Mouse (Mus musculus) CH12F3 (cell line): Measurements from ENCODE around the gene Prrt3.

ENCODE experiments used
- in situ Hi-C: fragments of 300-500 bp; cut with MboI; formaldehyde crosslinking; loops from 2 replicates; pipeline ENCODE4 v1.14.3; 2020; ENCODE audit warnings: low sequenced_read_pairs

Gene Prrt3

DNA sequence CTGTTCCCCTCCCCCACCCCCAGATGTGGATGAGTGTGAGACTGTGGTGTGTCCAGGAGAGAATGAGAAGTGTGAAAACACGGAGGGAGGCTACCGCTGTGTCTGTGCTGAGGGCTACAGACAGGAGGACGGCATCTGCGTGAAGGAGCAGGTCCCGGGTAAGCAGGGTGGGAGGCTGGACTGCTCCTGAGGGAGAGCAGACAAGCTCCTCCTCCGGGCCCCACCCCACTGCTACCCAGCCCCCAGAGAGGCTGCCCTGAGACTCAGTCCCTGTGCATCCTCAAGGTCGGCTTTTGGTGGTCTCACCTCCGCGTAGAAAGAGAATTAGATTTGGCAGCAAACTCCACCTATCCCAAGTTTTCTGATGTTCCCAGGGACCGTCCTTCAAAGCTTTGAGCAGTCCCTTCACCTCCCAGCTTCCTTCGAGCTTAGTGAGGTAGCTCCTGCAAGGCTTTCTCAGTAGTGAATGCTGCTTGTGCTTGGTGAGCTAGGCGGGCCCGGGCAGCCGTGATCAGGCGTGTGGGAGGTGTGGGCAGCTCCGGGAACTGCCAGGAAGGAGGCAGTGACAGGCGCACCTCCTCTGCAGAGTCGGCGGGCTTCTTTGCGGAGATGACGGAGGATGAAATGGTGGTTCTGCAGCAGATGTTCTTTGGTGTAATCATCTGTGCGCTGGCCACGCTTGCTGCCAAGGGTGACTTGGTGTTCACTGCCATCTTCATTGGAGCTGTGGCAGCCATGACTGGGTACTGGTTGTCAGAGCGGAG, 9.4 kb downstream of the Prrt3 start:
- in situ Hi-C loops = no loop called here

DNA sequence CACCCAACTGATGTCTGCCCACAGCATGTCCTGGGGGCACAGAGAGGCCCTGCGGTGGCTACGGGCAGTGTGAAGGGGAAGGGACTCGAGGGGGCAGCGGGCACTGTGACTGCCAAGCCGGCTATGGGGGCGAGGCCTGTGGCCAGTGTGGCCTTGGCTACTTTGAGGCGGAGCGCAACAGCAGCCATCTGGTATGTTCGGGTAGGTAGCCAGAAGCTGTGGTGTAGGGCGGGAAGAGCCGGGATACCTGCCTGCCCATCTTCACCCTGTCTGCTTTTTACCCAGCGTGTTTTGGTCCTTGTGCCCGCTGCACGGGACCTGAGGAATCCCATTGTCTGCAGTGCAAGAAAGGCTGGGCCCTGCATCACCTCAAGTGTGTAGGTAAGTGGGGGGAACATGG, 12.3 kb downstream of the Prrt3 start:
- in situ Hi-C loops = no loop called here

DNA sequence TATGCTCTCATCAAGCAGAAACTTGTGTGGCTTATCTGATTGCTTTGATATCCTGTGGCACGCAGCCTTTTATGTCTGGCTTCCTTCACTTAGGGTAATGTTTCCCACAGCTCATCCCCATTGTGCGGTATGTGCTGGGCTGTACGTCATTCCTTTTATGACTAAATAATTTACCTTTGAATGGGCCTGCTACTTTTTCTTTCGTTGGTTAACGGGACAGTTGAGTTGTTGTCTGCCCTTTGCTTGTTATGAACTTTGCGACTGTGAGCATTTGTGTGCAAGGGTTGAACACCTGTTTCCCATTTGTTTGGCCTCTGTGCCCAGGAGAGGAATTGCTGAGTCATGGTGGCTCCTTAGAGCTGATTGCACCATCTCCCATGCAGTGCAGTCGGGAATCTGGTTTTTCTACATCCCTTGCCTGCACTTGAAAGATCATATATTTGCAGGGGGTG, 14.6 kb downstream of the Prrt3 start:
- in situ Hi-C loops = no loop called here

DNA sequence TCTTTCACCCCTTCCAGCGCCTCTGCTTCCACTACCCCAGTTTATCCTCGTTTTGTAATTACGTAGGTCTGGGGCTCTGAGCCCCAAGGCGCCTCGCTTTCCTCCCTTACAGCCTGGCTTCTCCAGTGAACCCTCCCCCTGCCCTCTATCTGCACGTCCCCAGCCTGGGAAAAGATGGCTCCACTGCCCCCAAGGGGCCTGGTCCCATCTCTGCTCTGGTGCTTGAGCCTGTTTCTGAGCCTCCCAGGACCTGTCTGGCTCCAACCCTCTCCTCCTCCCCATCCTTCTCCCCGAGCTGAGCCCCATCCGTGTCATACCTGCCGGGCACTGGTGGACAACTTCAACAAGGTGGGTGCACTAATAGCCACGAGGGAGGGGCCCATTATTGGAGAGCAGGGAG, 18.0 kb downstream of the Prrt3 start:
- in situ Hi-C loops = no loop called here

DNA sequence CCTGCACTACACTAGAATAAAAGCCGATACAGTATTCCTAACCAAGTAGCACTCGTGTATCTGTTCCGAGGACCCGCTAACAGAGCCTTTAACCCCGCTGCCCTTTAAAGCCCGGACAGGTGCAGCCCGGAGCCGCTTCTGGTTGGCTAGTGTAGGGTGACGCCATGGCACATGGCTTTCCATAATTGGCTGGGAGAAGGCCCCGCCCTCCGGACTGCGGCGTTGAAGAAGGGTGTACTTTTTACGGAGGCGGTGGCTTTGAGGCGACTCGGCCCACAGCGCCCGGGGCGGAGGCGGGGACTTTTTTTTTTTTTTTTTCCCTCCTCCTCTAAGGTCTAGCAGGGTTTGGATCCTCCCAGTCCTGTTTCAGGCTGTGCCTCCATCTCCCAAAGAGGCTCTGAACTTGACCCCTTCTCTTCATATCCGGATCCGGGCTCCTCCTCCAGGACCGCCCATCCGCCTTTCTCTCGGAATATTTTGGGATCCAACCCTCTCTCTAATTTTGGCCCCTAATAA, 18.6 kb downstream of the Prrt3 start, which contains the start of gene Creld1:
Gene Creld1, plus strand, starts transcription at position 198 of the 516 bp plus-strand sequence.
- in situ Hi-C loops = no loop called here

DNA sequence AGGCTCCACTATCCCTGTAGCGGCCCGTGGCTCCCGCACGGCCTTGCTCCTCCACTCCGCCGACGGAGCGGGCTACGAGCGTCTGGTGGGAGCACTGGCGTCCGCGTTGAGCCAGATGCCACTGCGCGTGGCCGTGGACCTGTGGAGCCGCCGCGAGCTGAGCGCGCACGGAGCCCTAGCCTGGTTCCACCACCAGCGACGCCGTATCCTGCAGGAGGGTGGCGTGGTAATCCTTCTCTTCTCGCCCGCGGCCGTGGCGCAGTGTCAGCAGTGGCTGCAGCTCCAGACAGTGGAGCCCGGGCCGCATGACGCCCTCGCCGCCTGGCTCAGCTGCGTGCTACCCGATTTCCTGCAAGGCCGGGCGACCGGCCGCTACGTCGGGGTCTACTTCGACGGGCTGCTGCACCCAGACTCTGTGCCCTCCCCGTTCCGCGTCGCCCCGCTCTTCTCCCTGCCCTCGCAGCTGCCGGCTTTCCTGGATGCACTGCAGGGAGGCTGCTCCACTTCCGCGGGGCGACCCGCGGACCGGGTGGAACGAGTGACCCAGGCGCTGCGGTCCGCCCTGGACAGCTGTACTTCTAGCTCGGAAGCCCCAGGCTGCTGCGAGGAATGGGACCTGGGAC, 19.1 kb downstream of the Prrt3 start:
- in situ Hi-C loops = no loop called here

DNA sequence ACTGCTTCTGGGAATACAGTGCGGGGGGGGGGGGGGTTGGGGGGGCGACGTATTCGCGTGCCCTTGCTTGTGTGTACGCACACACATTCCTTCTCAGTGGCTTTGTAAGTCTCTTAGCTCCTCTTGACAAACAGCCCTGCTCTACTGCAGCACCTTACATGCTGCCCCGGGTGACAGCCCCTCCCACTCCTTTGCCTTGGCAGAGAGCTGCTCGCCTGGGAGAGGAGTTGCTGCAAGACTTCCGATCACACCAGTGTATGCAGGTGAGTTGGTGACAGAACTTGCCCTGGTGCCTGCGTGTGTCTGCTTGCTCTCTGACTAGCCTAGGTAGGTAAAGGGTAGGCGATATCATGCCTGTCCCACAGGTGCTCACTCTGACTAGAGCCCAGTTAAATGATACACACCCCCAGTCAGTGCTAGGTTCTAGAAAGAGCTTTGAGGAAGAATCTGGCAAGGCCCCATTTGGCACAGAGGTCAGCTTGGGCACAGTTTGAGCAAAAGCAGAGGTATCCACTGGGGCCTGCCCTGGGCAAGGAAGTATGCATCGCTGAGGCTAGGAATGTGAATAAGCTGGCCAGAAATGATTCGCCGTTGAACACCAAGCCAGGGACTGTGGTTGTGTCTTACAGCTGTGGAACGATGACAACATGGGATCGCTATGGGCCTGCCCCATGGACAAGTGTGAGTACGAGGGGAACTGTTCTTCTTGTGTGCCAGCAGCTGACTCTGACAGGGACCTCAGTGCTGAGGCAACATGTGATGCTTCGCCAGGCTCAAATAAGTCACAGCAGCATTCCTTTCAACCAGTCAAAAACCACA, 21.0 kb downstream of the Prrt3 start:
- in situ Hi-C loops = no loop called here

DNA sequence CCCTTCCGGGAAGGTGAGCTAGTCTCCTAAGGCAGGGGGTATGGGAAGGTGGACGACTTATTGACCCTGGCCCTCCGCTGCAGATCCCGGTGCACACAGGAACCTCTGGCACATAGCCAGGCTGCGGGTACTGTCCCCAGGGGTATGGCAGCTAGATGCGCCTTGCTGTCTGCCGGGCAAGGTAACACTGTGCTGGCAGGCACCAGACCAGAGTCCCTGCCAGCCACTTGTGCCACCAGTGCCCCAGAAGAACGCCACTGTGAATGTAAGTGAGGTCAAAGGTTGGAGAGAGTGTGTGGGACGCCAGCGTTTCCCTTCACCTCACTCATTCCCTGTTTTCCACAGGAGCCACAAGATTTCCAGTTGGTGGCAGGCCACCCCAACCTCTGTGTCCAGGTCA, 22.8 kb downstream of the Prrt3 start:
- in situ Hi-C loops = no loop called here

DNA sequence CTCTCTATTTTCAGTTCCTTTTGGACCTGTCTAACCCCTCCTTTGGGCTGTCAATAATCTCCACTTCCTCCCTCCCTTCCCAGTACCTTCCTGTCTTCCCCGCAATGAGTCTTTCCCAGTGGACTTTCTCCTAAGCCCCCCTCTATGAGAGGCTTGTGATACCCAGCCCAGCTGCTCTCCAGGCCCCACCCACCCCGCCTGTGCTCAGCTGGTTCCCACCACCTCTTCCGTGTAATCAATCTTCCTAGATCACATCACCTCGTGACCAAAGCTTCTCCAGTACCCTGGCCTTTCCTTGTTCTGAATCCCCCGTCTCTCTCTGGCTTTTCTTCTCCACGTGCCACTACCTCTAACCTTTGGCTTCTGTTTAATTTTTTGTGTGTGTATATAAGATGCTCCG, 24.4 kb downstream of the Prrt3 start:
- in situ Hi-C loops = no loop called here

DNA sequence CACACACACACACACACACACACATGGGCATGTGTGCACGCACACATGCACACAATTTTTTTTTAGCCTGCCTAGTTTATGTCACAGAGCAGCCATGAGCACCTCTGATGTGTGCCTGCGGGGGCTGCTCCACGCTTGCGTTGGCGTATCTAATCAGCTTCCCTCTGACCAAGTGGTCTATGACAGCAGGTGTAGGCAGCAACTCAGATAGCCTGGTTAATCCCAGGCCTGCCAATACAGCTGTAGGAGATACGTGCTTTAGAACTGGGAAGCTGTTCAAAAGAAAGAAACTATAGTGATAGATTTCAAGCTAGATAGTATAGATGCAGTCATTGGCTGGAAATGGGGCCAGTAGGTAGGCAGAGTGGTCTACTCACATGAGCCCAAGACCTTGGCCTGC, 28.0 kb downstream of the Prrt3 start:
- in situ Hi-C loops = no loop called here

DNA sequence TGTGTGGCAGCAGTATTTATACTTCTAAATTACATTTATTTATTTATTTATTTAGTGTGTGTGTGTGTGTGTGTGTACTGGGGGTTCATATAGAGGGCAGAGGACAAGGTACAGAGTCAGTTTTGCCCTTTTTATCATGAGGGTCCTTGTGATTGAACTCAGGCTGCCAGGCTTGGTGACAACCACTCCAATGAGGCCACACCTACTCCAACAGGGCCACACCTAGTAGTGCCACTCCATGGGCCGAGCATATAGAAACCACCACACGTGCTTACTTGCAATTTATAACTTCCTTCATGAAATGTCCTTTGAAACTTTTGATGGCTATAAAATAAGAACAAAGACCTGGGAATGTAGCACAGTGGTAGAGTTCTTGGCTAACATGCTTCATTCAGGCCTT, 28.5 kb downstream of the Prrt3 start:
- in situ Hi-C loops = no loop called here

DNA sequence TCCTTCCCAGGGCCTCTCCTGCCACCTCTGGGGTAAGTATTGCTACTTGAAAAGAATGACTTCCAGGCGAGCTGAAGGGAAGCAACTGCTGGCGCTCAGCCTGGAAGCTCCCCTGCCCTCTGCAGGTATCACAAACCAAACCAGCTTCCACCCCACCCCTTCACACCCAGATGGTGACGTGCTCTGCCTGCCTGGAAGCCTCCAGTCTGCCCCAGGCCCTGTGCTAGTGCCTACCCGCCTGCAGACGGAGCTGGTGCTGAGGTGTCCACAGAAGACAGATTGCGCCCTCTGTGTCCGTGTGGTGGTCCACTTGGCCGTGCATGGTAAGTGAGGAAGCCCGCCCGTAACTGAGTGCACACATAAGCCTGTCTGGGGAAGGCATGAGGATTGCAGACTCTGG, 29.7 kb downstream of the Prrt3 start:
- in situ Hi-C loops = no loop called here

DNA sequence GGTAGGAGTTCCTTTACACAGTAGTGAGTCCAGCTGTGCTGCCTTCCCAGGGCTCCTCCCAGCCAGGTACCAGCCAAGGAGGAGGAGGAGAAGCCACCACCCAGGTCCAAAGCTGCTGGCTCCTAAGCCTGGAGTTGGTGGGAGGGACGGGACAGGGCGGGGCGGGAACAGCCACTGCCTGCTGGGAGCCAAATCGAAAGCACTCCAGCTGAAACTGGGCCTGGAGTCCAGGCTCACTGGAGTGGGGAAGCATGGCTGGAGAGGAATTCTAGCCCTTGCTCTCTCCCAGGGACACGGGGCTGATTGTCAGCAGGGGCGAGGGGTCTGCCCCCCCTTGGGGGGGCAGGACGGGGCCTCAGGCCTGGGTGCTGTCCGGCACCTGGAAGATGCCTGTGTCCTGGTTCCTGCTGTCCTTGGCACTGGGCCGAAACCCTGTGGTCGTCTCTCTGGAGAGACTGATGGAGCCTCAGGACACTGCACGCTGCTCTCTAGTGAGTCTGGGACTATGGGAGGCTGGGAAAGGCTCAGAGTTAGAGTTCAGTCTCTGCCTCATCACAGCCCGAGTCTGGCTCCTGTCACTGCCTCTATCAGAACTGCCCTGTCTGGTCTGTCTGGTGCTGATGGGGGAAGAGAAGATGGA, 30.3 kb downstream of the Prrt3 start, which contains the start of gene Il17rc:
Gene Il17rc, plus strand, starts transcription at position 131 of the 640 bp plus-strand sequence.
- in situ Hi-C loops = no loop called here

DNA sequence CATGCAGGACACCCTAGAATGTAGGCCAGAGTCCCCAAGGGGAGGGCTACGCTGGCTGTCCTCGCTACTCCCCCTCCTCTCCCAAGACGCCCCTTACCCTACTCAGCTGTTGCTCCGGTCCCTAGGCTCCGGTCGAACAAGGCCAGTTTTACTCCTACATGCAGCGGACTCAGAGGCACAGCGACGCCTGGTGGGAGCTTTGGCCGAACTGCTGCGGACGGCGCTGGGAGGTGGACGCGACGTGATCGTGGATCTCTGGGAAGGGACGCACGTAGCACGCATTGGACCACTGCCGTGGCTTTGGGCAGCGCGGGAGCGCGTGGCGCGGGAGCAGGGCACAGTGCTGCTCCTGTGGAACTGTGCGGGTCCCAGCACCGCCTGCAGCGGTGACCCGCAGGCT, 32.3 kb downstream of the Prrt3 start:
- in situ Hi-C loops = no loop called here

DNA sequence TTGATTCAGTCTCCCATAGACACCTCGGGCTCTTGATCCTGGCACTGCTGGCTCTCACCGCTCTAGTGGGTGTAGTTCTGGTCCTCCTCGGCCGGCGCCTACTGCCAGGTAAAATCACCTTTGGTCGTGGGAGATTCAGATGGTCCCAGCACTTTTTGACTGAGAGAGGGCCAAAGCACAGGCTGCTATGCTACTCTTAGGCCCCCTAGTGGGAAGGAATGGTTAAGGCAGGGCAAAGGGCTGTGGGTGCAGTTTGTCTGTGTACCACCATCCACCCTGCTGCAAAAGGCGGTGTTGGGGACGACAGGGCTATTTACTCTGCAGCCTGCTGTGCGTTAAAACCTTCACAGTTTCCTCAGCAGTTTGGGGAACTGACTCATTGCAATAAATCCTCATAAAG, 32.7 kb downstream of the Prrt3 start:
- in situ Hi-C loops = no loop called here

DNA sequence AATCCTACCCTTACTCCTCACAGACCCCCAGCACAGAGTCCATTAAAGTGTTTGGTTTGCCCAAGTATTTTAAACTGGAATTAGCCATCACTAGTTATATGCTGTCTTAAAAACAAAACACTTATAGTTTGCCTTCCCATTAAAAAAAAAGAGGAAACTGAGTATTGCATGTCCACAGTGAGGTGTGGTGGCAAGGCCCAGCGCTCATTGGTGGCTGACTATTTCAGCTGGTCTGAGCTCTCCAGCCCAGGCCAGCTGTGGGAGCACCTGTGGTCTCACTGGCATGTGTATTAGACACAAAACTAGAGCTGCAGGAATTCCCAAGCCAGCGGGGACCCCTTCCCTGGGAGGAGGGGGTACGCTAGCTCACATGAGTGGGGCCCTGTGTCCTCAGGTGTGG, 33.2 kb downstream of the Prrt3 start:
- in situ Hi-C loops = no loop called here

DNA sequence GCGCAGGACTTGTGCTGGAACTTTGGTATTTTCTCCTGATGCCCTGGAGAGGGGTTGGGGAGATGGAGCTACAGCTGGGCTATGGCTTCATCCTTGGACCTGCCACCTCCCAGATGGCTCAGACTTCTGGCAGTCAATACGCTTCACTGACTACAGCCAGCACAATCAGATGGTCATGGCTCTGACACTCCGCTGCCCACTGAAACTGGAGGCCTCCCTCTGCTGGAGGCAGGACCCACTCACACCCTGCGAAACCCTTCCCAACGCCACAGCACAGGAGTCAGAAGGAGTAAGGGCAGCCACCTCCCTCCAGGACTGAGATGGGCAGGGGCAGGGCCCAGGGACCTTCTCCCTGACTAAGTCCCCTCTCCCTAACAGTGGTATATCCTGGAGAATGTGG, 36.1 kb downstream of the Prrt3 start:
- in situ Hi-C loops = no loop called here

DNA sequence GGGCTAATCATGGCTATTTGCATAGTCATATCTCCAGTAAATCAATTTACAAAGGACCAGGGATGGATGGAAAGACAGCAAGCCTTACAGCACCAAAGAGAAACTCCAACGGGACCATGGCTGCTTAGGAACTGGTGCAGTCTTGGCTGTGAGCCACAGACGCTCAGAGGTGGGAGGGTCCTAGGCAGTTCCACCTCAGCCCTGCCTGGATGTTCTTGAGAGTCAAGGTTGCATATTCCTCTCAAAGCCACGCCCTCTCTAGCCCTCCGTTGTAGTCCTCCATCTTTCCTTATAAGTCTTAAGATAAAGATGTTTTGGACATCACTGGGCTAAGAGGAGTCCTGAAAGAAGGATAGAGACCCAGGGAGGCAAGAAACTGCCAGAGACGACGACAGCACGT, 37.7 kb downstream of the Prrt3 start:
- in situ Hi-C loops = no loop called here

DNA sequence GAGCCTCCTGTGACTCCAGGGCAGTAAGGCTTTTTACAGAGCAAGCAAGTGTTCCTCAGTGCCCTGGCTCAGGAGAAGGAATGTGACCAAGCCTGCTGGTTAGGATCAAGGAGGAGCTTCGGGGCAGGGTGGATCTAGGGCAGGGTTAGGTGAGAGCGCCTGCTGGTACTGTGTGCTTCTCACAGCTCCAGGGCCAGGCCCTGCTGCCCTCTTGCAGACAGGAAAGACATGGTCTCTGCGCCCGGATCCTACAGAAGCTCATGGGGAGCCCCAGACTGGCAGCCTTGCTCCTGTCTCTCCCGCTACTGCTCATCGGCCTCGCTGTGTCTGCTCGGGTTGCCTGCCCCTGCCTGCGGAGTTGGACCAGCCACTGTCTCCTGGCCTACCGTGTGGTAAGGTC, 43.1 kb downstream of the Prrt3 start:
- in situ Hi-C loops = no loop called here

DNA sequence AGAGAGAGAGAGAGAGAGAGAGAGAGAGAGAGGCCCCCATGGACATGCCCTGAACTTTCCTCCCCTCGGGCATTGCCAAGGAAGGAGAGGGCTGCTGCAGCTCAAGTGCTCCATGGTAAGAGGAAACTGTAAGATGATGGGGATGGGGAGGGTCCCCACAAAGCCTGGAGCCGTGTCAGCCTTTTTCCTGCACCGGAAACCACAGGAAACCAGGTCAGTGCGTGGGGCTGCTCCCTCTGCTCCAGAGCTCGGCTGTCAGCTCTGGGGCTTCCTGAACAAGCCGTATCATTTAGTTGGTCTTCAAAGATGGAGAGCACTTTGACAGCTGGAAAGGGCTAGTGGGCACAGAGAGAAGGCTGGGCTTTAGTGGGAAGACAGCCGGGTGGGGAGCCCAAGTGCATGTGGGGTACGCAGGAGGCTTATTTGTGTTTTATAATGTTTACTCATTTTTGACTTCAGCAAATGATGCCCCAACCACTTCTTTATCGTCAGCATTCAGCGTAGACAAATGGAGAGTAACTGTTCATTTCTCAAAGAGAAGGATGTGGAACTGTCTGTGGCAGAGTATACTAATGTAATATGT, 43.7 kb downstream of the Prrt3 start, which contains the start of gene Il17re:
Gene Il17re, plus strand, starts transcription at position 533 of the 583 bp plus-strand sequence.
- in situ Hi-C loops = no loop called here
